28 mouse cellular contexts compared by ENCODE assay signal in the genomic region with DNA sequence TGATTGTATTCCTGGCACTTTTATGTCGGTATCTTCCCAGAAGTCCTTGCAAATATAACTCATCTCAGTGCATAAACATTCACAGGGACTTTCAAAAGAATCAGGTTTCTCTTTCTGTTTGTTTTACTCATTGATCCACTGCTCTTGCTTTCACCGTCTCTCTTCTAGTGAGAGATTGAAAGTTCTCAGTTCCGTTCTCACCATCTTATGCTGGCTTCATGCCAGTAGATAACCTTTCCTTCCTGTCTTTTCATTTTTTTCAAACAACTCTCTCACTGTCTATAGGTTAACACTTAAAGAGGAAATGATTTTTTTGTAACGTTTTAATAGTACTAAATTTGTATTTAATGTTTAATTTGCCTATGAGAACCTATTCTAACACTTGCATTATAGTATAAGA.
DNase-seq lines count a peak whose midpoint lies in the region; ATAC-seq and TF ChIP-seq lines count a peak whose summit lies in the region.
"Had no signal": no experiment of that assay in that cellular context is flagged by ENCODE, and none has a peak within 500 bp of the region (broad histone marks: within the 10 kb centered on the region; RNA-seq: fewer than 3 reads in every experiment).

No protein-coding gene starts in this region.

- no peaks in the 10 kb centered on the region for H3K79me2 ChIP-seq in liver, adult 2 months (ENCODE audit: control insufficient read depth, insufficient read depth, low read length)

- peak; percentile 9 for DNase-seq in liver, adult 2 months (ENCODE audit: extremely low read depth, low read depth, low spot score)
- peak; percentile 76 for DNase-seq in CD4-positive, CD25-positive, alpha-beta regulatory T cell, adult 2 months (ENCODE audit: low read depth, low spot score)
- DNase-seq in splenic B cell, adult 2 months (ENCODE audit: low read depth, low spot score): peak; percentile 60
- DNase-seq in layer of hippocampus, postnatal 10 days (ENCODE audit: low spot score in 2 of 2): no peak
- no peak for DNase-seq in kidney, adult 2 months
- DNase-seq: adrenal gland, adult 2 months; adrenal gland, postnatal 36 days; cerebellum, adult 18-20 months; cerebellum, postnatal 10 days; heart, postnatal 10 days; kidney, adult 18-20 months; kidney, postnatal 25 days; lung, adult 18-20 months; lung, postnatal 14 days; midbrain, embryonic 14.5 days; right cerebral cortex, postnatal 25 days; spleen, adult 18-20 months; thymus, adult 2 months; thymus, postnatal 4 days had no signal

- no peaks in the 10 kb centered on the region for H3K9me3 ChIP-seq in liver, embryonic 12.5 days (replicated peaks)
- H3K9me3 ChIP-seq: heart, embryonic 13.5 days; neural tube, embryonic 15.5 days had no signal

- no peak for TF ChIP-seq CTCF in liver, adult 2 months (IDR thresholded peaks at IDR 0.05; ENCODE audit: low read depth, low read length)
- TF ChIP-seq CTCF in kidney, adult 2 months (conservative IDR thresholded peaks at IDR 0.05; ENCODE audit: insufficient read depth, insufficient read length, low read depth, low read length): no peak

- no peaks in the 10 kb centered on the region for H3K27me3 ChIP-seq in liver, adult 2 months (ENCODE audit: control insufficient read depth, insufficient read depth, low read length)
- H3K27me3 ChIP-seq in liver, embryonic 12.5 days (replicated peaks): no peaks in the 10 kb centered on the region
- no peaks in the 10 kb centered on the region for H3K27me3 ChIP-seq in splenic B cell, adult 2 months (ENCODE audit: control insufficient read depth, insufficient read depth, low read length, poor library complexity, severe bottlenecking)
- no peaks in the 10 kb centered on the region for H3K27me3 ChIP-seq in kidney, adult 2 months (replicated peaks; ENCODE audit: control insufficient read depth, insufficient read depth, low read length)
- H3K27me3 ChIP-seq: heart, embryonic 13.5 days; neural tube, embryonic 15.5 days had no signal

- no peaks in the 10 kb centered on the region for H3K36me3 ChIP-seq in liver, adult 2 months (ENCODE audit: control insufficient read depth, insufficient read depth, low read length)
- no peaks in the 10 kb centered on the region for H3K36me3 ChIP-seq in liver, embryonic 12.5 days
- H3K36me3 ChIP-seq in splenic B cell, adult 2 months (ENCODE audit: control insufficient read depth, insufficient read depth, low read length, poor library complexity, severe bottlenecking): no peaks in the 10 kb centered on the region
- H3K36me3 ChIP-seq in kidney, adult 2 months (ENCODE audit: control insufficient read depth, insufficient read depth, low read length): no peaks in the 10 kb centered on the region
- H3K36me3 ChIP-seq: heart, embryonic 13.5 days; neural tube, embryonic 15.5 days had no signal

- no peak for ATAC-seq in liver, embryonic 12.5 days
- ATAC-seq in activated CD4-positive, CD25-positive, alpha-beta regulatory T cell, adult 4 months: peak; percentile 95
- ATAC-seq: forebrain, embryonic 16.5 days had no signal

- H3K4me2 ChIP-seq in liver, embryonic 12.5 days: no peak overlapping the region
- H3K4me2 ChIP-seq: heart, embryonic 13.5 days; hindbrain, embryonic 14.5 days; liver, embryonic 11.5 days; neural tube, embryonic 15.5 days had no signal

- H3K27ac ChIP-seq in liver, adult 2 months (replicated peaks; ENCODE audit: insufficient read depth, low read depth, low read length): no peak overlapping the region
- no peak overlapping the region for H3K27ac ChIP-seq in liver, embryonic 12.5 days
- no peak overlapping the region for H3K27ac ChIP-seq in kidney, adult 2 months (ENCODE audit: insufficient read depth, low read depth, low read length)
- H3K27ac ChIP-seq: heart, embryonic 13.5 days; hindbrain, embryonic 14.5 days; layer of hippocampus, adult 2 months; neural tube, embryonic 15.5 days had no signal

- no peaks in the 10 kb centered on the region; the same call in 1 of the 2 replicates for H3K4me1 ChIP-seq in liver, adult 2 months (ENCODE audit: control insufficient read depth, insufficient read depth, low read length)
- no peaks in the 10 kb centered on the region for H3K4me1 ChIP-seq in liver, embryonic 12.5 days
- no peaks in the 10 kb centered on the region for H3K4me1 ChIP-seq in kidney, adult 2 months (ENCODE audit: control insufficient read depth, insufficient read depth, low read length)
- H3K4me1 ChIP-seq: heart, embryonic 13.5 days; neural tube, embryonic 15.5 days had no signal

- H3K4me3 ChIP-seq in liver, adult 2 months (ENCODE audit: insufficient read depth, low read depth, low read length): no peak overlapping the region
- no peak overlapping the region for H3K4me3 ChIP-seq in liver, embryonic 12.5 days
- H3K4me3 ChIP-seq in kidney, adult 2 months (ENCODE audit: insufficient read depth, low read depth, low read length): no peak overlapping the region
- H3K4me3 ChIP-seq: erythroblast, embryonic 14.5 days; heart, embryonic 13.5 days; layer of hippocampus, adult 2 months; neural tube, embryonic 15.5 days had no signal

- no peak overlapping the region for H3K9ac ChIP-seq in liver, adult 2 months (ENCODE audit: low read depth, low read length)
- H3K9ac ChIP-seq in liver, embryonic 12.5 days: no peak overlapping the region
- H3K9ac ChIP-seq: heart, embryonic 13.5 days; hindbrain, embryonic 14.5 days; neural tube, embryonic 15.5 days had no signal

- 3% methylated on average over 4 of the region's 4 CpGs for WGBS in liver, adult 2 months
- WGBS in liver, embryonic 12.5 days (ENCODE audit: insufficient replicate concordance): 43% methylated on average over 4 of the region's 4 CpGs
- 13% methylated on average over 4 of the region's 4 CpGs for WGBS in kidney, adult 2 months

- no peak for TF ChIP-seq POLR2A in liver, adult 2 months (IDR thresholded peaks at IDR 0.05; ENCODE audit: extremely low read depth, insufficient read depth, low read length)
- TF ChIP-seq POLR2A in kidney, adult 2 months (IDR thresholded peaks at IDR 0.05; ENCODE audit: low read depth, low read length): no peak

Comparison
In these comparisons a context has a peak if more than half of its experiments do, and no peak if none do; other contexts are left out.
1. DNase-seq: peak in liver, adult 2 months (single experiment), CD4-positive, CD25-positive, alpha-beta regulatory T cell, adult 2 months (single experiment) and splenic B cell, adult 2 months (single experiment); none in layer of hippocampus, postnatal 10 days (0 of 2) and kidney, adult 2 months (single experiment).